Mouse (Mus musculus): ENCODE results near the gene Cnnm3.

DNA sequence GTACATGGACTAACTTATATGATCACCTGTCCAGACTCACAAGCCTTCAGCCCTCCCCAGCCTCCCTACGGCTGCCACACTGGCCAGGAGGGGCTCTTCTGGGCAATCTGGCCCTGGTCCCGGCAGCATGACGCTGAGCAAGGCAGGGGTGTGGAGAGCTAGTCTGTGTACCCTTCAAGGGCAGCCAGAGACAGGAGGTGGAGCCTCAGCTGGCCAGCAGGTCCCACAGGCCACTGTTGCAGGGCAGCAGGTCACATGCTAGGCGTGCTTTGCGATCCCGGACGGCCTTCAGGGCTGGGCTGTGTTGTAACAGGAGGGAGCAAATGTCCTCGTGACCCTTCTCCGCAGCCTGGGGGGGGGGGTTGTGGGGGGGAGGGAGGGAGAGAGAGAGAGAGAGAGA, 27.5 kb downstream of the Cnnm3 start, which contains the start of gene Gm42417:
- no peak for TF ChIP-seq POLR2A (IDR thresholded peaks at IDR 0.05; ENCODE audit: control insufficient read depth, low read depth, low read length)
- TF ChIP-seq CTCF (IDR thresholded peaks at IDR 0.05; ENCODE audit: control insufficient read depth, insufficient read depth, insufficient replicate concordance, low read depth, low read length): no peak

Measured in testis, adult 2 months (tissue).